Mouse (Mus musculus) cerebellum, adult 9-10 months (tissue): ENCODE results near the gene Acap2.

ENCODE experiments used
- DNase-seq: peaks from one replicate; pipeline ENCODE4 v3.0.0; 2022

The Acap2 gene

GRCm38 (mm10) chr16:31077396-31077795, 123.6 kb downstream of the Acap2 start:
- DNase-seq, result no peak

GRCm38 (mm10) chr16:31076436-31076835, 124.6 kb downstream of the Acap2 start:
- DNase-seq, result no peak

- DNase-seq, result no peak
Observed at GRCm38 (mm10) chr16:31074324-31074908, 126.6 kb downstream of the Acap2 start.

- DNase-seq, result no peak
Observed at GRCm38 (mm10) chr16:31071731-31072130, 129.3 kb downstream of the Acap2 start.

GRCm38 (mm10) chr16:31070358-31071133, 130.5 kb downstream of the Acap2 start:
- peak; percentile 85 for DNase-seq

- DNase-seq, result no peak
Observed at GRCm38 (mm10) chr16:31069211-31070166, 131.6 kb downstream of the Acap2 start.

GRCm38 (mm10) chr16:31068280-31068679, 132.8 kb downstream of the Acap2 start:
- no peak for DNase-seq

- no peak for DNase-seq
Observed at GRCm38 (mm10) chr16:31066344-31067098, 134.5 kb downstream of the Acap2 start.

GRCm38 (mm10) chr16:31064782-31065181, 136.3 kb downstream of the Acap2 start:
- DNase-seq, result no peak

- DNase-seq, result no peak
Observed at GRCm38 (mm10) chr16:31062918-31063317, 138.1 kb downstream of the Acap2 start.

GRCm38 (mm10) chr16:31061246-31061880, 139.7 kb downstream of the Acap2 start:
- DNase-seq, result no peak

- DNase-seq, result no peak
Observed at GRCm38 (mm10) chr16:31060714-31061113, 140.3 kb downstream of the Acap2 start.

GRCm38 (mm10) chr16:31060226-31060625, 140.8 kb downstream of the Acap2 start:
- DNase-seq, result no peak

- DNase-seq, result no peak
Observed at GRCm38 (mm10) chr16:31059730-31060129, 141.3 kb downstream of the Acap2 start.

GRCm38 (mm10) chr16:31052812-31053211, 148.2 kb downstream of the Acap2 start:
- DNase-seq, result no peak

GRCm38 (mm10) chr16:31052177-31052726, 148.8 kb downstream of the Acap2 start:
- no peak for DNase-seq

- no peak for DNase-seq
Observed at GRCm38 (mm10) chr16:31050701-31051100, 150.3 kb downstream of the Acap2 start.

GRCm38 (mm10) chr16:31048194-31048593, 152.9 kb downstream of the Acap2 start:
- no peak for DNase-seq

GRCm38 (mm10) chr16:31047186-31047898, 153.7 kb downstream of the Acap2 start:
- peak; percentile 81 for DNase-seq

GRCm38 (mm10) chr16:31046217-31046659, 154.8 kb downstream of the Acap2 start:
- DNase-seq, result peak; percentile 31

GRCm38 (mm10) chr16:31045211-31045610, 155.8 kb downstream of the Acap2 start:
- no peak for DNase-seq
